Mouse (Mus musculus): Measurements from ENCODE around the gene Lpcat1. TPM values are rescaled to one million over a fixed set of nuclear protein-coding genes. Genes with fewer than 3 reads are reported as not detected.

The Lpcat1 gene
- polyA plus RNA-seq, 1 experiment from 2014 or later, result 59.3 TPM

GRCm38 (mm10) chr13:73434687-73435086, 32.3 kb upstream of the Lpcat1 start:
- Histone ChIP-seq H3K4me3 (no peak overlapping the region), H3K27me3 (no peaks in the 10 kb centered on the region), H3K4me2 (replicated peaks) (no peak overlapping the region), H3K9ac (no peak overlapping the region), H3K4me1 (no peaks in the 10 kb centered on the region), H3K36me3 (no peaks in the 10 kb centered on the region), H3K27ac (no peak overlapping the region), H3K9me3 (no peaks in the 10 kb centered on the region)
- WGBS, result 76% methylated on average over 5 of the region's 5 CpGs
- ATAC-seq (ENCODE audit: insufficient number of reproducible peaks, insufficient read depth, low FRiP score, low TSS enrichment), result no peak

GRCm38 (mm10) chr13:73435662-73436061, 31.3 kb upstream of the Lpcat1 start:
- no peak for ATAC-seq (ENCODE audit: insufficient number of reproducible peaks, insufficient read depth, low FRiP score, low TSS enrichment)
- no peaks in the 10 kb centered on the region for H3K27me3 ChIP-seq
- 86% methylated on average over 7 of the region's 7 CpGs for WGBS
- no peaks in the 10 kb centered on the region for H3K36me3 ChIP-seq
- H3K4me2 ChIP-seq (replicated peaks), result no peak overlapping the region
- H3K27ac ChIP-seq, result no peak overlapping the region
- H3K9me3 ChIP-seq, result no peaks in the 10 kb centered on the region
- no peak overlapping the region for H3K4me3 ChIP-seq
- H3K4me1 ChIP-seq, result no peaks in the 10 kb centered on the region
- no peak overlapping the region for H3K9ac ChIP-seq

GRCm38 (mm10) chr13:73439057-73439456, 27.9 kb upstream of the Lpcat1 start:
- Histone ChIP-seq H3K9me3 (no peaks in the 10 kb centered on the region), H3K27ac (no peak overlapping the region), H3K36me3 (no peaks in the 10 kb centered on the region), H3K4me1 (no peaks in the 10 kb centered on the region), H3K27me3 (no peaks in the 10 kb centered on the region), H3K4me2 (replicated peaks) (no peak overlapping the region), H3K9ac (no peak overlapping the region), H3K4me3 (no peak overlapping the region)
- ATAC-seq (ENCODE audit: insufficient number of reproducible peaks, insufficient read depth, low FRiP score, low TSS enrichment), result no peak
- WGBS, result 49% methylated on average over 9 of the region's 9 CpGs

GRCm38 (mm10) chr13:73441032-73441431, 26.0 kb upstream of the Lpcat1 start:
- Histone ChIP-seq H3K27ac (no peak overlapping the region), H3K4me1 (no peaks in the 10 kb centered on the region), H3K27me3 (no peaks in the 10 kb centered on the region), H3K36me3 (no peaks in the 10 kb centered on the region), H3K9ac (no peak overlapping the region), H3K4me2 (replicated peaks) (no peak overlapping the region), H3K9me3 (no peaks in the 10 kb centered on the region), H3K4me3 (no peak overlapping the region)
- ATAC-seq (ENCODE audit: insufficient number of reproducible peaks, insufficient read depth, low FRiP score, low TSS enrichment), result no peak
- WGBS, result 78% methylated on average over 4 of the region's 4 CpGs

GRCm38 (mm10) chr13:73441686-73442085, 25.3 kb upstream of the Lpcat1 start:
- H3K4me2 ChIP-seq (replicated peaks), result no peak overlapping the region
- H3K9me3 ChIP-seq, result no peaks in the 10 kb centered on the region
- no peak overlapping the region for H3K27ac ChIP-seq
- no peak overlapping the region for H3K9ac ChIP-seq
- no peak for ATAC-seq (ENCODE audit: insufficient number of reproducible peaks, insufficient read depth, low FRiP score, low TSS enrichment)
- no peak overlapping the region for H3K4me3 ChIP-seq
- H3K4me1 ChIP-seq, result no peaks in the 10 kb centered on the region
- H3K36me3 ChIP-seq, result no peaks in the 10 kb centered on the region
- no peaks in the 10 kb centered on the region for H3K27me3 ChIP-seq
- WGBS, result 85% methylated on average over 5 of the region's 5 CpGs

- 62% methylated on average over 5 of the region's 5 CpGs for WGBS
- H3K4me3 ChIP-seq, result no peak overlapping the region
- no peak overlapping the region for H3K27ac ChIP-seq
- no peak for ATAC-seq (ENCODE audit: insufficient number of reproducible peaks, insufficient read depth, low FRiP score, low TSS enrichment)
- no peaks in the 10 kb centered on the region for H3K4me1 ChIP-seq
- no peaks in the 10 kb centered on the region for H3K27me3 ChIP-seq
- no peak overlapping the region for H3K4me2 ChIP-seq (replicated peaks)
- H3K36me3 ChIP-seq, result no peaks in the 10 kb centered on the region
- H3K9me3 ChIP-seq, result no peaks in the 10 kb centered on the region
- no peak overlapping the region for H3K9ac ChIP-seq
Observed at GRCm38 (mm10) chr13:73442431-73442830, 24.6 kb upstream of the Lpcat1 start.

- H3K9me3 ChIP-seq, result no peaks in the 10 kb centered on the region
- no peaks in the 10 kb centered on the region for H3K27me3 ChIP-seq
- H3K27ac ChIP-seq, result no peak overlapping the region
- H3K4me2 ChIP-seq (replicated peaks), result no peak overlapping the region
- H3K4me3 ChIP-seq, result no peak overlapping the region
- no peak for ATAC-seq (ENCODE audit: insufficient number of reproducible peaks, insufficient read depth, low FRiP score, low TSS enrichment)
- no peaks in the 10 kb centered on the region for H3K36me3 ChIP-seq
- no peaks in the 10 kb centered on the region for H3K4me1 ChIP-seq
- WGBS, result 82% methylated on average over 4 of the region's 4 CpGs
- H3K9ac ChIP-seq, result no peak overlapping the region
Observed at GRCm38 (mm10) chr13:73443093-73443821, 23.7 kb upstream of the Lpcat1 start.

GRCm38 (mm10) chr13:73445087-73445486, 21.9 kb upstream of the Lpcat1 start:
- Histone ChIP-seq H3K27me3 (no peaks in the 10 kb centered on the region), H3K9me3 (no peaks in the 10 kb centered on the region), H3K36me3 (no peaks in the 10 kb centered on the region), H3K4me3 (no peak overlapping the region), H3K4me1 (no peaks in the 10 kb centered on the region), H3K4me2 (replicated peaks) (no peak overlapping the region), H3K9ac (no peak overlapping the region), H3K27ac (no peak overlapping the region)
- 90% methylated on average over 2 of the region's 2 CpGs for WGBS
- no peak for ATAC-seq (ENCODE audit: insufficient number of reproducible peaks, insufficient read depth, low FRiP score, low TSS enrichment)

GRCm38 (mm10) chr13:73446076-73446475, 20.9 kb upstream of the Lpcat1 start:
- H3K36me3 ChIP-seq, result no peaks in the 10 kb centered on the region
- H3K9me3 ChIP-seq, result no peaks in the 10 kb centered on the region
- H3K4me3 ChIP-seq, result no peak overlapping the region
- H3K9ac ChIP-seq, result no peak overlapping the region
- 83% methylated on average over 2 of the region's 2 CpGs for WGBS
- H3K4me2 ChIP-seq (replicated peaks), result no peak overlapping the region
- ATAC-seq (ENCODE audit: insufficient number of reproducible peaks, insufficient read depth, low FRiP score, low TSS enrichment), result no peak
- H3K4me1 ChIP-seq, result no peaks in the 10 kb centered on the region
- H3K27ac ChIP-seq, result no peak overlapping the region
- no peaks in the 10 kb centered on the region for H3K27me3 ChIP-seq

GRCm38 (mm10) chr13:73446494-73446893, 20.5 kb upstream of the Lpcat1 start:
- no peak overlapping the region for H3K9ac ChIP-seq
- H3K4me1 ChIP-seq, result no peaks in the 10 kb centered on the region
- no peak overlapping the region for H3K4me3 ChIP-seq
- 0 out of 2 replicates have a peak, but pooled peaks have one; percentile 17 for ATAC-seq (ENCODE audit: insufficient number of reproducible peaks, insufficient read depth, low FRiP score, low TSS enrichment)
- peak overlapping the region; percentile 63 for H3K27ac ChIP-seq
- no peak overlapping the region for H3K4me2 ChIP-seq (replicated peaks)
- WGBS, result 34% methylated on average over 4 of the region's 4 CpGs
- H3K9me3 ChIP-seq, result no peaks in the 10 kb centered on the region
- H3K36me3 ChIP-seq, result no peaks in the 10 kb centered on the region
- H3K27me3 ChIP-seq, result no peaks in the 10 kb centered on the region

- no peaks in the 10 kb centered on the region for H3K36me3 ChIP-seq
- WGBS, result 21% methylated on average over 7 of the region's 7 CpGs
- H3K4me1 ChIP-seq, result no peaks in the 10 kb centered on the region
- H3K27me3 ChIP-seq, result no peaks in the 10 kb centered on the region
- peak overlapping the region; percentile 63 for H3K27ac ChIP-seq
- ATAC-seq (ENCODE audit: insufficient number of reproducible peaks, insufficient read depth, low FRiP score, low TSS enrichment), result peak; percentile 55; the same call in 1 of the 2 replicates
- no peak overlapping the region for H3K4me3 ChIP-seq
- no peak overlapping the region for H3K4me2 ChIP-seq (replicated peaks)
- H3K9ac ChIP-seq, result no peak overlapping the region
- no peaks in the 10 kb centered on the region for H3K9me3 ChIP-seq
Observed at GRCm38 (mm10) chr13:73446943-73447342, 20.1 kb upstream of the Lpcat1 start.

GRCm38 (mm10) chr13:73447478-73447877, 19.5 kb upstream of the Lpcat1 start:
- H3K9me3 ChIP-seq, result no peaks in the 10 kb centered on the region
- H3K4me1 ChIP-seq, result no peaks in the 10 kb centered on the region
- no peak overlapping the region for H3K4me3 ChIP-seq
- no peaks in the 10 kb centered on the region for H3K36me3 ChIP-seq
- no peak overlapping the region for H3K4me2 ChIP-seq (replicated peaks)
- no peak for ATAC-seq (ENCODE audit: insufficient number of reproducible peaks, insufficient read depth, low FRiP score, low TSS enrichment)
- H3K9ac ChIP-seq, result no peak overlapping the region
- H3K27ac ChIP-seq, result 0 out of 2 replicates have a peak overlapping the region, but pooled peaks have one; percentile 63
- H3K27me3 ChIP-seq, result no peaks in the 10 kb centered on the region
- 59% methylated on average over 2 of the region's 2 CpGs for WGBS

Data from embryonic facial prominence, embryonic 12.5 days (tissue).